ENCODE assay signal across 8 mouse cellular contexts in the genomic region with DNA sequence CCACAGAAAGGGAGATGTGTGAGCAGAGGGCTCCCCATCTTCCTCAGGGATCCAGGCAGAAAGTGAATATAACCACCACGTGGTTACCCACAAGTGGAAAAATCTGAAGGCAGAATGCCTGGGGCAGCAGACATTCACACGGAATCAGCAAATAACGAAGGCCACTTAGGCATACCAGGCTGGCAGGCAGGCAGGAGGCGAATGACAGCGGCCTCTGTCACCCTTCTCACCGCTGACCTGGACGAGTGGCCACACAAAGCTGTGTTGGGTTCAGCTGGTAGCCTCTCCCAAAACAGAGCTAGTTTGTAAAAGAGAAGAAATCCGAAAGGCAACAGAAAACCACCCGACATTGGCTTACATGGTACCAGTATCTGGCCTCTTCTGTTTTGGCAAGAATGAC. TPM values are rescaled to one million over a fixed set of nuclear protein-coding genes. Genes with fewer than 3 reads are reported as not detected.
DNase-seq lines count a peak whose midpoint lies in the region; ATAC-seq lines count a peak whose summit lies in the region.

No protein-coding gene starts in this region.

- 15% methylated on average over 9 of the region's 9 CpGs for WGBS in hindbrain, embryonic 15.5 days
- WGBS in midbrain, embryonic 10.5 days, result 24% methylated on average over 9 of the region's 9 CpGs

- peak; percentile 91 for DNase-seq in heart, adult 11 months
- DNase-seq in heart, adult 8-10 months (ENCODE audit: low spot score), result no peak
- peak; percentile 23 for DNase-seq in midbrain, embryonic 10.5 days (ENCODE audit: low spot score)
- no peak for DNase-seq in ovary, postnatal 36 days (ENCODE audit: low spot score)
- no peak for DNase-seq in left cerebral cortex, postnatal 36 days (ENCODE audit: low spot score in 2 of 2)
- DNase-seq in layer of hippocampus, adult 9-10 months (ENCODE audit: low spot score), result no peak

- intact Hi-C loops in left cerebral cortex, postnatal 36 days (cut with DNase I), result no loop called here

- H3K27ac ChIP-seq in brown adipose tissue, adult 24 weeks (replicated peaks; ENCODE audit: low read depth, low read length), result peak overlapping the region; percentile 27; the same call in 1 of the 2 replicates
- H3K27ac ChIP-seq in hindbrain, embryonic 15.5 days (replicated peaks), result no peak overlapping the region
- peak overlapping the region; percentile 99 for H3K27ac ChIP-seq in midbrain, embryonic 10.5 days (replicated peaks)

- peaks cover 5% of the 10 kb centered on the region for H3K4me1 ChIP-seq in brown adipose tissue, adult 24 weeks (ENCODE audit: control insufficient read depth, insufficient read depth, insufficient read length, low read length)
- peaks cover 24% of the 10 kb centered on the region for H3K4me1 ChIP-seq in hindbrain, embryonic 15.5 days (replicated peaks)
- H3K4me1 ChIP-seq in midbrain, embryonic 10.5 days, result peaks cover 38% of the 10 kb centered on the region

- no peaks in the 10 kb centered on the region for H3K36me3 ChIP-seq in hindbrain, embryonic 15.5 days
- H3K36me3 ChIP-seq in midbrain, embryonic 10.5 days, result peaks cover 8% of the 10 kb centered on the region; the same call in 1 of the 2 replicates

- peak overlapping the region; percentile 86 for H3K4me2 ChIP-seq in hindbrain, embryonic 15.5 days

- no peaks in the 10 kb centered on the region for H3K27me3 ChIP-seq in hindbrain, embryonic 15.5 days
- H3K27me3 ChIP-seq in midbrain, embryonic 10.5 days (ENCODE audit: low read depth, poor library complexity, severe bottlenecking), result no peaks in the 10 kb centered on the region

- no peak for ATAC-seq in hindbrain, embryonic 15.5 days (ENCODE audit: low FRiP score, low read depth)

- H3K9ac ChIP-seq in hindbrain, embryonic 15.5 days, result 0 out of 2 replicates have a peak overlapping the region, but pooled peaks have one; percentile 1

- no peaks in the 10 kb centered on the region for H3K9me3 ChIP-seq in hindbrain, embryonic 15.5 days
- H3K9me3 ChIP-seq in midbrain, embryonic 10.5 days (replicated peaks), result no peaks in the 10 kb centered on the region

- peak overlapping the region; percentile 89 for H3K4me3 ChIP-seq in brown adipose tissue, adult 24 weeks (ENCODE audit: insufficient read depth, low read depth, low read length)
- peak overlapping the region; percentile 77 for H3K4me3 ChIP-seq in hindbrain, embryonic 15.5 days
- peak overlapping the region; percentile 90 for H3K4me3 ChIP-seq in midbrain, embryonic 10.5 days

RNA-seq across cellular contexts. Expression of a gene that starts 1.1 kb away (rescaled TPM):
- under 1 TPM in 3 of 4 experiments, not detected in 1; 0.08 to 0.23 (median 0.22) TPM for total RNA-seq in heart, adult 8-10 months (2022)
- polyA plus RNA-seq in brown adipose tissue, adult 24 weeks (2012; ENCODE audit: insufficient read depth, insufficient read length, missing spikeins), result not detected in 2 replicates
- 1.5 and 2.3 TPM in 2 replicates for polyA plus RNA-seq in hindbrain, embryonic 15.5 days (2015; fragmentation: Nextera tagmentation; extraction: Ambion mirVana)
- polyA plus RNA-seq in midbrain, embryonic 10.5 days (2016; fragmentation: Nextera tagmentation; extraction: Ambion mirVana), result 0.06 and 0.09 TPM in 2 replicates
- total RNA-seq in left cerebral cortex, postnatal 36 days (2021), result under 1 TPM; 0.29 to 0.39 TPM

RNA-seq across cellular contexts. Expression of a gene that starts 1.1 kb away (rescaled TPM):
- 10 to 100 TPM in 2 of 4 experiments, 1 to 10 TPM in 2; 8.1 to 15.4 (median 11.5) TPM for total RNA-seq in heart, adult 8-10 months (2022)
- 0.42 and 1.6 TPM in 2 replicates for polyA plus RNA-seq in brown adipose tissue, adult 24 weeks (2012; ENCODE audit: insufficient read depth, insufficient read length, missing spikeins)
- 5.9 and 6.3 TPM in 2 replicates for polyA plus RNA-seq in hindbrain, embryonic 15.5 days (2015; fragmentation: Nextera tagmentation; extraction: Ambion mirVana)
- 21.7 and 22.9 TPM in 2 replicates for polyA plus RNA-seq in midbrain, embryonic 10.5 days (2016; fragmentation: Nextera tagmentation; extraction: Ambion mirVana)
- total RNA-seq in left cerebral cortex, postnatal 36 days (2021), result 1 to 10 TPM in 1 of 2 experiments, under 1 TPM in 1; 0.95 to 1.1 TPM

RNA-seq across cellular contexts. Expression of a gene that starts 19.5 kb away (rescaled TPM):
- 1 to 10 TPM; 1.2 to 2.9 (median 1.9) TPM for total RNA-seq in heart, adult 8-10 months (2022)
- not detected in 2 replicates for polyA plus RNA-seq in brown adipose tissue, adult 24 weeks (2012; ENCODE audit: insufficient read depth, insufficient read length, missing spikeins)
- polyA plus RNA-seq in hindbrain, embryonic 15.5 days (2015; fragmentation: Nextera tagmentation; extraction: Ambion mirVana), result 0.63 and 0.95 TPM in 2 replicates
- polyA plus RNA-seq in midbrain, embryonic 10.5 days (2016; fragmentation: Nextera tagmentation; extraction: Ambion mirVana), result 0.07 and 0.19 TPM in 2 replicates
- total RNA-seq in left cerebral cortex, postnatal 36 days (2021), result under 1 TPM; 0.29 to 0.30 TPM

RNA-seq across cellular contexts. Expression of a gene that starts 52.7 kb away (rescaled TPM):
- 1 to 10 TPM; 2.3 to 3.5 (median 2.5) TPM for total RNA-seq in heart, adult 8-10 months (2022)
- polyA plus RNA-seq in brown adipose tissue, adult 24 weeks (2012; ENCODE audit: insufficient read depth, insufficient read length, missing spikeins), result 6.9 and 8.8 TPM in 2 replicates
- 1.2 TPM in 2 replicates for polyA plus RNA-seq in hindbrain, embryonic 15.5 days (2015; fragmentation: Nextera tagmentation; extraction: Ambion mirVana)
- polyA plus RNA-seq in midbrain, embryonic 10.5 days (2016; fragmentation: Nextera tagmentation; extraction: Ambion mirVana), result 1.4 and 1.6 TPM in 2 replicates
- total RNA-seq in left cerebral cortex, postnatal 36 days (2021), result 1 to 10 TPM; 2.2 to 2.7 TPM

Comparison
In these comparisons a context has a peak if more than half of its experiments do, and no peak if none do; other contexts are left out.
1. DNase-seq: peak in heart, adult 11 months (single experiment) and midbrain, embryonic 10.5 days (single experiment); none in heart, adult 8-10 months (single experiment), ovary, postnatal 36 days (single experiment), left cerebral cortex, postnatal 36 days (0 of 2) and layer of hippocampus, adult 9-10 months (single experiment).
2. Peak in every context shown above with its lines, with median percentiles within 50 percentile points of each other: H3K4me3 ChIP-seq.